Mouse (Mus musculus) myocyte (in vitro differentiated cells): ENCODE measurements at regions not wholly inside any gene's neighbourhood (a gene's known extent, or its start where the extent isn't known, plus 50 kb on each side); places are given as distances from the start of the nearest gene placed in this dataset.

Source experiments
- H3K27me3 ChIP-seq: one replicate; pipeline ENCODE4 v1.6.1; 2011; ENCODE audit not compliant: control insufficient read depth, insufficient read depth, insufficient read length
- H3K36me3 ChIP-seq: one replicate; pipeline ENCODE4 v1.6.1; 2011; ENCODE audit not compliant: control insufficient read depth, insufficient read depth
- H3K4me2 ChIP-seq: one replicate; pipeline ENCODE4 v1.6.1; 2011; ENCODE audit warnings: low read depth, control low read depth
- H3K4me3 ChIP-seq: one replicate; pipeline ENCODE4 v1.5.1; 2011; ENCODE audit warnings: mild to moderate bottlenecking, control low read depth, moderate library complexity
- H3K79me2 ChIP-seq: one replicate; pipeline ENCODE4 v1.6.1; 2011; ENCODE audit not compliant: control insufficient read depth, insufficient read depth
- H3ac ChIP-seq: one replicate; pipeline ENCODE4 v1.6.1; 2011; ENCODE audit not compliant: control insufficient read depth, insufficient read length
- CEBPB ChIP-seq: IDR thresholded peaks from 2 replicates; pipeline ENCODE4 v1.6.1; 2011; ENCODE audit warnings: mild to moderate bottlenecking, moderate library complexity; ENCODE audit not compliant: poor library complexity, insufficient read depth, severe bottlenecking
- E2F4 ChIP-seq: IDR thresholded peaks from one replicate; pipeline ENCODE4 v1.6.1; 2011; ENCODE audit warnings: mild to moderate bottlenecking, control low read depth, moderate library complexity; ENCODE audit not compliant: insufficient read depth
- MAX ChIP-seq: IDR thresholded peaks from one replicate; pipeline ENCODE4 v1.6.1; 2011; ENCODE audit warnings: low read depth, mild to moderate bottlenecking, control low read depth
- MYOD1 ChIP-seq, 3 experiments: IDR thresholded peaks; one replicate each; pipeline ENCODE4 v1.6.1; 2011; ENCODE audit warnings: control low read depth in 2 of 3, low read depth in 2 of 3, mild to moderate bottlenecking in 2 of 3, moderate library complexity in 1 of 3; ENCODE audit not compliant: insufficient read length in 2 of 3, control insufficient read depth in 1 of 3
- MYOG ChIP-seq, 3 experiments: IDR thresholded peaks; one replicate each; pipeline ENCODE4 v1.6.1; 2011; ENCODE audit warnings: control low read depth in 2 of 3, low read depth in 2 of 3, mild to moderate bottlenecking in 2 of 3; ENCODE audit not compliant: insufficient read length in 2 of 3, control insufficient read depth in 1 of 3, insufficient read depth in 1 of 3
- POLR2A ChIP-seq: IDR thresholded peaks from one replicate; pipeline ENCODE4 v1.6.1; 2011; ENCODE audit warnings: low read depth, mild to moderate bottlenecking, control low read depth, moderate library complexity; ENCODE audit not compliant: insufficient read length
- POLR2AphosphoS2 ChIP-seq: IDR thresholded peaks from one replicate; pipeline ENCODE4 v1.6.1; 2011; ENCODE audit warnings: low read depth, control low read depth; ENCODE audit not compliant: insufficient read length
- REST ChIP-seq: IDR thresholded peaks from one replicate; pipeline ENCODE4 v1.6.1; 2011; ENCODE audit warnings: mild to moderate bottlenecking, control low read depth, moderate library complexity; ENCODE audit not compliant: insufficient read depth, insufficient read length
- SRF ChIP-seq: IDR thresholded peaks from one replicate; pipeline ENCODE4 v1.6.1; 2011; ENCODE audit warnings: low read depth; ENCODE audit not compliant: control insufficient read depth, insufficient read length
- TCF12 ChIP-seq: IDR thresholded peaks from one replicate; pipeline ENCODE4 v1.6.1; 2011; ENCODE audit warnings: mild to moderate bottlenecking, control low read depth; ENCODE audit not compliant: poor library complexity, insufficient read depth, severe bottlenecking
- TCF3 ChIP-seq: IDR thresholded peaks from one replicate; pipeline ENCODE4 v1.6.1; 2011; ENCODE audit warnings: low read depth, control low read depth; ENCODE audit not compliant: insufficient read length
- USF1 ChIP-seq: IDR thresholded peaks from one replicate; pipeline ENCODE4 v1.6.1; 2011; ENCODE audit warnings: low read depth, mild to moderate bottlenecking, control low read depth, moderate library complexity

GRCm38 (mm10) chr1:75778889-75779288 is 232.8 kb downstream of the Slc4a3 start:
- no peak overlapping the region for H3K4me2 ChIP-seq
- TF ChIP-seq USF1 (no peak), MAX (no peak), TCF12 (no peak), MYOD1 (IDR thresholded peaks at IDR 0.05; ENCODE audit: control insufficient read depth in 1 of 3, insufficient read length in 2 of 3, low read depth in 2 of 3) (no peak), REST (no peak), SRF (no peak), POLR2A (no peak), CEBPB (no peak), TCF3 (no peak), E2F4 (no peak)
- H3K4me3 ChIP-seq, result no peak overlapping the region
- no peak overlapping the region for H3ac ChIP-seq
- no peaks in the 10 kb centered on the region for H3K27me3 ChIP-seq
- no peaks in the 10 kb centered on the region for H3K79me2 ChIP-seq
- no peaks in the 10 kb centered on the region for H3K36me3 ChIP-seq

DNA sequence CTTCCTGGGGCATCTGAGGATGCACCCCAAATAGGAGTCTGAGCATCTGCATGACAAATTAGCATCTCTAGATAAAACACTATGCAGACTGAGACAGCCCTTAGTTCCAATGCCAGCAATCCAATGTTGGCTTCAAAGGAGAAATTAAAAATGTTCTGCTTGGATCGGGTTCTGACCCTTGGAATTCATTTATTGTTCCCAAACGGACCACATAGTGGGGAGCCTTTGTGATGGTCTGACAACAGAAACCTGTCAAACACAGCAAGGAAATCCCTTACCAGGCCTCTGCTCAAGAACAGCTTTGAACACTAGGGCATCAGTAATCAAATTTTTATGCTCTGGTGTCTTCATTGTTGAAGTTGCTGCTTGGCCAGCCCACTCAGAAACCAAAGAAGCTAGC is 237.1 kb downstream of the Slc4a3 start:
- TF ChIP-seq MYOD1 (IDR thresholded peaks at IDR 0.05; ENCODE audit: control insufficient read depth in 1 of 3, insufficient read length in 2 of 3, low read depth in 2 of 3) (no peak), POLR2A (no peak), SRF (no peak), USF1 (no peak), TCF3 (no peak), MYOG (IDR thresholded peaks at IDR 0.05; ENCODE audit: control insufficient read depth in 1 of 3, insufficient read depth in 1 of 3, insufficient read length in 2 of 3, low read depth in 2 of 3) (no peak), POLR2AphosphoS2 (no peak), MAX (no peak), TCF12 (no peak), CEBPB (no peak), E2F4 (no peak), REST (no peak)
- Histone ChIP-seq H3K4me3 (no peak overlapping the region), H3K27me3 (no peaks in the 10 kb centered on the region), H3K79me2 (no peaks in the 10 kb centered on the region), H3K36me3 (no peaks in the 10 kb centered on the region), H3K4me2 (no peak overlapping the region), H3ac (no peak overlapping the region)

DNA sequence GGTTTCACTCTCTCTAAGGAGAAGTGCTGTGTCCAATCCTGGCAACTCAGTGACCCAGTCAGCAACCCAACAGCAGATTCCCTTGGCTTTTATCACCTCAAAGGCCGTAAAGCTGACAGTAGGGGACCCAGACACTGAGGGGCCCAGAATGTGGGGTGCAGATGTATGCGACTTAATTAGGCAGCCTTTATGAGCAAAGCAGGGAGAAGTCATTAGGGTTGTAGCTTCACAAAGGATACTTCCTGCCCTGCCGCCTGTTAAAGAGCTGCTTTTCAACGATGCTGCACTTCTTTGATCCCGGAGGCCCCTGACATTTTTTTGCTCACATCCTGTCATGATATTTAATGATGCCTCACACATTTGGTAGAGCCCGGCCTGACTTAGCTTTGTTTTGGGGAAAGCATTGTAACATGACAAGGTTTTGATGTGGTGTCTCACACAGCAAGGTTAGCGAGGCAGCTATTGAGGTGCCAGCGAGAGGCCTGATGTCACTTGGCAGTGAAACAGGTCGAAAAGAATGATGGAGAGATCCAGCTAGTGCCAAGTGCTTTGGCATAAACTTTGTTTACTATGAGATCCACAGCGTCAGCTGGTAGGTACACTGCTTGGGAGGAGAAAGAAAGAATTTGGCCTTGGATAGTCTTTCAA is 240.2 kb downstream of the Slc4a3 start:
- Histone ChIP-seq H3K4me3 (no peak overlapping the region), H3K4me2 (no peak overlapping the region), H3K79me2 (no peaks in the 10 kb centered on the region), H3K27me3 (no peaks in the 10 kb centered on the region), H3ac (no peak overlapping the region), H3K36me3 (no peaks in the 10 kb centered on the region)
- TF ChIP-seq TCF3 (no peak), TCF12 (no peak), E2F4 (no peak), MYOD1 (IDR thresholded peaks at IDR 0.05; ENCODE audit: control insufficient read depth in 1 of 3, insufficient read length in 2 of 3, low read depth in 2 of 3) (no peak), REST (no peak), POLR2A (no peak), CEBPB (no peak), SRF (no peak), MAX (no peak), USF1 (no peak)

DNA sequence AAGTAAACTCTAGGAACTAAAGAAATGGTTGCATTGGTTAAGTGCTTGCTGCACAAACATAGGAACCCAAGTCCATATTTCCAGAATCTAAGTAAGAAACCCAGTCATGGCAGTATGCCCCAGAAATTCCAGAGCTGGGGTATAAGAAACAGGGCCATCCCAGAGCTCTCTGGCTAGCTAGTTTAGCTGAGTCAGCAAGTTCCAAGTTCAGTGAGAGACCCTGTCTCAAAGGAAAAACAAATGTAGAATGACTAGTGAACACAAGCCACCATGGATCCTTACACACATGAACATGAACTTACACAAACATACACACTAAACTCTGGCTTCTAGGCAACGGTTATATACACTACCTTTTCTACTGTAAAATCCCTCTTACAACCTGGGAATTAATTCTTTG is 245.4 kb downstream of the Slc4a3 start:
- H3K4me3 ChIP-seq, result no peak overlapping the region
- H3K27me3 ChIP-seq, result no peaks in the 10 kb centered on the region
- H3K4me2 ChIP-seq, result no peak overlapping the region
- H3ac ChIP-seq, result no peak overlapping the region
- H3K36me3 ChIP-seq, result no peaks in the 10 kb centered on the region
- TF ChIP-seq POLR2A (no peak), SRF (no peak), CEBPB (no peak), REST (no peak), E2F4 (no peak), TCF3 (no peak), USF1 (no peak), MYOD1 (IDR thresholded peaks at IDR 0.05; ENCODE audit: control insufficient read depth in 1 of 3, insufficient read length in 2 of 3, low read depth in 2 of 3) (no peak), MYOG (IDR thresholded peaks at IDR 0.05; ENCODE audit: control insufficient read depth in 1 of 3, insufficient read depth in 1 of 3, insufficient read length in 2 of 3, low read depth in 2 of 3) (no peak), MAX (no peak), TCF12 (no peak), POLR2AphosphoS2 (no peak)
- no peaks in the 10 kb centered on the region for H3K79me2 ChIP-seq

- Histone ChIP-seq H3ac (no peak overlapping the region), H3K79me2 (no peaks in the 10 kb centered on the region), H3K36me3 (no peaks in the 10 kb centered on the region), H3K4me3 (no peak overlapping the region), H3K4me2 (no peak overlapping the region), H3K27me3 (no peaks in the 10 kb centered on the region)
- TF ChIP-seq TCF3, result no peak
- TF ChIP-seq MAX, result no peak
- TF ChIP-seq POLR2AphosphoS2, result no peak
- TF ChIP-seq CEBPB, result no peak
- no peak for TF ChIP-seq MYOG (IDR thresholded peaks at IDR 0.05; ENCODE audit: control insufficient read depth in 1 of 3, insufficient read depth in 1 of 3, insufficient read length in 2 of 3, low read depth in 2 of 3)
- no peak for TF ChIP-seq MYOD1 (IDR thresholded peaks at IDR 0.05; ENCODE audit: control insufficient read depth in 1 of 3, insufficient read length in 2 of 3, low read depth in 2 of 3)
- TF ChIP-seq SRF, result no peak
- no peak for TF ChIP-seq TCF12
These were observed 251.7 kb downstream of the Slc4a3 start for GRCm38 (mm10) chr1:75797793-75798192.
